15 mouse cellular contexts compared by ENCODE assay signal in genomic region chr14:31572561-31573175, GRCm38 (mm10). TPM values are rescaled to one million over a fixed set of nuclear protein-coding genes. Genes with fewer than 3 reads are reported as not detected.
A peak's percentile ranks its signal among the peaks of the same experiment; 100 is the strongest.
DNase-seq lines count a peak whose midpoint lies in the region; ATAC-seq and TF ChIP-seq lines count a peak whose summit lies in the region.
"Had no signal": no experiment of that assay in that cellular context is flagged by ENCODE, and none has a peak within 500 bp of the region (broad histone marks: within the 10 kb centered on the region; RNA-seq: fewer than 3 reads in every experiment).

No protein-coding gene starts in this region.

- H3K4me3 ChIP-seq in hindbrain, postnatal 0 days (ENCODE audit: low read length): no peak overlapping the region
- no peak overlapping the region for H3K4me3 ChIP-seq in hindbrain, embryonic 16.5 days (ENCODE audit: low read length)
- H3K4me3 ChIP-seq: heart, embryonic 10.5 days; limb, embryonic 10.5 days had no signal

- no peak overlapping the region for H3K9ac ChIP-seq in hindbrain, postnatal 0 days (replicated peaks; ENCODE audit: low read length)
- no peak overlapping the region for H3K9ac ChIP-seq in hindbrain, embryonic 16.5 days (ENCODE audit: low read depth, low read length)

- H3K4me1 ChIP-seq in hindbrain, postnatal 0 days (ENCODE audit: insufficient read depth, low read length): 0 out of 2 replicates have a peak, but pooled peaks cover 4% of the 10 kb centered on the region
- H3K4me1 ChIP-seq in hindbrain, embryonic 16.5 days (ENCODE audit: control insufficient read depth, insufficient read depth, low read depth, low read length): no peaks in the 10 kb centered on the region; the same call in 1 of the 2 replicates

- no peak overlapping the region for H3K4me2 ChIP-seq in hindbrain, postnatal 0 days (ENCODE audit: low read depth, low read length)
- no peak overlapping the region for H3K4me2 ChIP-seq in hindbrain, embryonic 16.5 days (ENCODE audit: low read length)

- TF ChIP-seq CTCF in hindbrain, postnatal 0 days (IDR thresholded peaks at IDR 0.05; ENCODE audit: low read depth): no peak

- peak; percentile 2 for DNase-seq in hindbrain, postnatal 0 days (ENCODE audit: low spot score)
- DNase-seq in layer of hippocampus, postnatal 36 days: peak; percentile 49 to 56
- peak; percentile 22 for DNase-seq in right cerebral cortex, postnatal 14 days
- DNase-seq in embryo, embryonic 11 days: no peak
- DNase-seq in embryo, embryonic 10 days (ENCODE audit: low spot score): no peak
- no peak for DNase-seq in adrenal gland, postnatal 14 days
- DNase-seq: B cell, adult 2 months; kidney, adult 8-10 months; thymus, postnatal 4 days had no signal

- no peaks in the 10 kb centered on the region for H3K9me3 ChIP-seq in hindbrain, postnatal 0 days (ENCODE audit: low read length)
- H3K9me3 ChIP-seq in hindbrain, embryonic 16.5 days (ENCODE audit: control insufficient read depth, low read length): no peaks in the 10 kb centered on the region
- H3K9me3 ChIP-seq: heart, embryonic 10.5 days; limb, embryonic 10.5 days had no signal

- H3K27me3 ChIP-seq in hindbrain, postnatal 0 days (ENCODE audit: insufficient read depth, low read length): no peaks in the 10 kb centered on the region
- no peaks in the 10 kb centered on the region for H3K27me3 ChIP-seq in hindbrain, embryonic 16.5 days (replicated peaks; ENCODE audit: control insufficient read depth, insufficient read depth, low read length)

- no peak overlapping the region for H3K27ac ChIP-seq in hindbrain, postnatal 0 days
- H3K27ac ChIP-seq in hindbrain, embryonic 16.5 days (ENCODE audit: low read depth, low read length): no peak overlapping the region
- H3K27ac ChIP-seq: heart, embryonic 10.5 days; limb, embryonic 10.5 days had no signal

- 60% methylated on average over 9 of the region's 9 CpGs for WGBS in hindbrain, postnatal 0 days
- WGBS in hindbrain, embryonic 16.5 days: 71% methylated on average over 9 of the region's 9 CpGs

- no peak for ATAC-seq in hindbrain, postnatal 0 days
- ATAC-seq in hindbrain, embryonic 16.5 days: no peak
- peak; percentile 90 for ATAC-seq in frontal cortex, adult (ENCODE audit: low TSS enrichment)
- ATAC-seq: forebrain, embryonic 14.5 days had no signal

- no peaks in the 10 kb centered on the region for H3K36me3 ChIP-seq in hindbrain, postnatal 0 days (ENCODE audit: insufficient read depth, low read length)
- no peaks in the 10 kb centered on the region for H3K36me3 ChIP-seq in hindbrain, embryonic 16.5 days (ENCODE audit: control insufficient read depth, insufficient read depth, low read length)
- H3K36me3 ChIP-seq: heart, embryonic 10.5 days; limb, embryonic 10.5 days had no signal

RNA-seq across cellular contexts. Expression of gene Colq, which starts 18.5 kb away (rescaled TPM):
- 0.47 and 0.63 TPM in 2 replicates for total RNA-seq in hindbrain, postnatal 0 days (2014; rRNA removed)
- 0.79 and 0.80 TPM in 2 replicates for polyA plus RNA-seq in hindbrain, postnatal 0 days (2015; fragmentation: Nextera tagmentation; extraction: Ambion mirVana)
- 0.50 and 0.77 TPM in 2 replicates for polyA plus RNA-seq in hindbrain, embryonic 16.5 days (2015; fragmentation: Nextera tagmentation; extraction: Ambion mirVana)
- total RNA-seq in layer of hippocampus, postnatal 36 days (2021): under 1 TPM; 0.15 to 0.35 TPM
- 0.15 and 1.3 TPM in 2 replicates for total RNA-seq in adrenal gland, postnatal 14 days (2021)
- polyA plus RNA-seq: hindbrain, embryonic 11.5 days had no signal

Comparison
In these comparisons a context has a peak if more than half of its experiments do, and no peak if none do; other contexts are left out.
1. DNase-seq: peak in hindbrain, postnatal 0 days (single experiment), layer of hippocampus, postnatal 36 days (2 of 2) and right cerebral cortex, postnatal 14 days (single experiment); none in embryo, embryonic 11 days (single experiment), embryo, embryonic 10 days (single experiment) and adrenal gland, postnatal 14 days (single experiment).